Mouse (Mus musculus) forebrain, postnatal 0 days (tissue): Measurements from ENCODE around the gene Wdr66. TPM values are rescaled to one million over a fixed set of nuclear protein-coding genes. Genes with fewer than 3 reads are reported as not detected.

ENCODE experiments used
- ATAC-seq: fragments of 200-750 bp; cut with Nextera tagmentation; 2 replicates; pipeline ENCODE4 v1.8.0; 2017; ENCODE audit warnings: mild to moderate bottlenecking, moderate library complexity
- DNase-seq: peaks from one replicate; pipeline ENCODE4 v3.0.0-alpha.2; 2015
- H3K27ac ChIP-seq: fragments of 300-500 bp; sonication (generic); 2 replicates; pipeline ENCODE4 v1.5.1; 2014; ENCODE audit warnings: low read depth, mild to moderate bottlenecking, antibody characterized with exemption, low read length, moderate library complexity, mixed read lengths
- H3K27me3 ChIP-seq: fragments of 300-500 bp; sonication (generic); 2 replicates; pipeline ENCODE4 v1.6.1; 2014; ENCODE audit warnings: mild to moderate bottlenecking, low read length, mixed read lengths; ENCODE audit not compliant: insufficient read depth
- H3K36me3 ChIP-seq: fragments of 300-500 bp; sonication (generic); 2 replicates; pipeline ENCODE4 v1.6.1; 2014; ENCODE audit warnings: mild to moderate bottlenecking, moderate library complexity; ENCODE audit not compliant: insufficient read depth
- H3K4me1 ChIP-seq: fragments of 300-500 bp; sonication (generic); 2 replicates; pipeline ENCODE4 v1.6.1; 2014; ENCODE audit warnings: antibody characterized with exemption; ENCODE audit not compliant: insufficient read depth
- H3K4me2 ChIP-seq: fragments of 300-500 bp; sonication (generic); 2 replicates; pipeline ENCODE4 v1.6.1; 2014; ENCODE audit warnings: low read depth, mild to moderate bottlenecking, moderate library complexity
- H3K4me3 ChIP-seq: fragments of 300-500 bp; sonication (generic); 2 replicates; pipeline ENCODE4 v1.5.1; 2014; ENCODE audit warnings: low read depth, low read length, mixed read lengths
- H3K9ac ChIP-seq: fragments of 300-500 bp; sonication (generic); 2 replicates; pipeline ENCODE4 v1.6.1; 2014; ENCODE audit warnings: mild to moderate bottlenecking
- H3K9me3 ChIP-seq: fragments of 300-500 bp; sonication (generic); 2 replicates; pipeline ENCODE4 v1.6.1; 2016; ENCODE audit warnings: low read length
- CTCF ChIP-seq: sonication (generic); IDR thresholded peaks from 2 replicates; pipeline ENCODE4 v1.5.1; 2016; ENCODE audit warnings: antibody characterized with exemption, control low read depth, low read depth
- WGBS: fragments of 180-500 bp; shearing (Covaris S2); extraction: QIAGEN DNeasy Blood & Tissue Kit; methylation state at CpG from one replicate; pipeline ENCODE4 v1.1.7; 2014; 5-methylcytosine and 5-hydroxymethylcytosine counted together
- polyA plus RNA-seq: library from polyadenylated mRNA; unstranded; fragments of >200 nt; fragmentation: Nextera tagmentation; extraction: Ambion mirVana; gene quantifications from 2 replicates; pipeline ENCODE4 v1.2.1, GENCODE M21; 2015
- total RNA-seq: library from RNA; depleted of rRNA; stranded (reverse); fragments of >200 nt; gene quantifications from 2 replicates; pipeline ENCODE4 v1.2.3, GENCODE M21; 2014

Gene Wdr66
- total and polyA plus RNA-seq, 2 experiments from 2014 or later = 2.0 to 4.4 TPM

- no peaks in the 10 kb centered on the region for H3K27me3 ChIP-seq
- H3K9me3 ChIP-seq = no peaks in the 10 kb centered on the region
- H3K27ac ChIP-seq = no peak overlapping the region
- TF ChIP-seq CTCF = no peak
- no peak overlapping the region for H3K4me2 ChIP-seq
- H3K9ac ChIP-seq = no peak overlapping the region
- ATAC-seq (no peak), DNase-seq (no peak)
- WGBS = 85% methylated on average over 2 of the region's 2 CpGs
- peaks cover 20% of the 10 kb centered on the region for H3K4me1 ChIP-seq
- no peak overlapping the region for H3K4me3 ChIP-seq
- H3K36me3 ChIP-seq = 0 out of 2 replicates have a peak, but pooled peaks cover 4% of the 10 kb centered on the region
Observed at GRCm38 (mm10) chr5:123347985-123348384, 96.1 kb downstream of the Wdr66 start.

GRCm38 (mm10) chr5:123350386-123350785 is 98.5 kb downstream of the Wdr66 start:
- peak; percentile 25; the same call in 1 of the 2 replicates for TF ChIP-seq CTCF
- ATAC-seq (no peak), DNase-seq (no peak)
- Histone ChIP-seq H3K4me3 (no peak overlapping the region), H3K4me2 (no peak overlapping the region), H3K36me3 (peaks cover 9% of the 10 kb centered on the region), H3K4me1 (peaks cover 15% of the 10 kb centered on the region), H3K9me3 (no peaks in the 10 kb centered on the region), H3K9ac (no peak overlapping the region), H3K27ac (no peak overlapping the region), H3K27me3 (no peaks in the 10 kb centered on the region)
- WGBS = 63% methylated on average over 10 of the region's 10 CpGs

GRCm38 (mm10) chr5:123355918-123356317 is 104.0 kb downstream of the Wdr66 start:
- H3K36me3 ChIP-seq = peaks cover 54% of the 10 kb centered on the region
- no peak overlapping the region for H3K9ac ChIP-seq
- H3K9me3 ChIP-seq = no peaks in the 10 kb centered on the region
- no peak overlapping the region for H3K4me3 ChIP-seq
- ATAC-seq (no peak), DNase-seq (no peak)
- no peak for TF ChIP-seq CTCF
- no peaks in the 10 kb centered on the region for H3K4me1 ChIP-seq
- WGBS = 83% methylated on average over 11 of the region's 11 CpGs
- no peaks in the 10 kb centered on the region for H3K27me3 ChIP-seq
- H3K4me2 ChIP-seq = no peak overlapping the region
- H3K27ac ChIP-seq = no peak overlapping the region

GRCm38 (mm10) chr5:123357253-123357652 is 105.4 kb downstream of the Wdr66 start:
- Histone ChIP-seq H3K27ac (no peak overlapping the region), H3K9me3 (no peaks in the 10 kb centered on the region), H3K4me2 (no peak overlapping the region), H3K9ac (no peak overlapping the region), H3K4me3 (no peak overlapping the region), H3K4me1 (no peaks in the 10 kb centered on the region), H3K36me3 (peaks cover 67% of the 10 kb centered on the region), H3K27me3 (no peaks in the 10 kb centered on the region)
- ATAC-seq (no peak), DNase-seq (no peak)
- WGBS = 94% methylated on average over 4 of the region's 4 CpGs
- TF ChIP-seq CTCF = no peak

- Histone ChIP-seq H3K36me3 (peaks cover 89% of the 10 kb centered on the region), H3K4me3 (no peak overlapping the region), H3K4me2 (no peak overlapping the region), H3K9me3 (no peaks in the 10 kb centered on the region), H3K9ac (no peak overlapping the region), H3K4me1 (no peaks in the 10 kb centered on the region), H3K27ac (no peak overlapping the region), H3K27me3 (no peaks in the 10 kb centered on the region)
- no peak for ATAC-seq
- 90% methylated on average over 6 of the region's 6 CpGs for WGBS
- no peak for TF ChIP-seq CTCF
- DNase-seq = no peak
Observed at GRCm38 (mm10) chr5:123359431-123359830, 107.5 kb downstream of the Wdr66 start.

GRCm38 (mm10) chr5:123362911-123363310 is 111.0 kb downstream of the Wdr66 start:
- no peaks in the 10 kb centered on the region for H3K27me3 ChIP-seq
- H3K4me2 ChIP-seq = no peak overlapping the region
- H3K4me1 ChIP-seq = no peaks in the 10 kb centered on the region
- no peak for ATAC-seq
- no peak overlapping the region for H3K4me3 ChIP-seq
- H3K9me3 ChIP-seq = no peaks in the 10 kb centered on the region
- TF ChIP-seq CTCF = no peak
- no peak overlapping the region for H3K9ac ChIP-seq
- no peak for DNase-seq
- 87% methylated on average over 4 of the region's 4 CpGs for WGBS
- peaks cover 82% of the 10 kb centered on the region for H3K36me3 ChIP-seq
- H3K27ac ChIP-seq = no peak overlapping the region

GRCm38 (mm10) chr5:123364302-123364971 is 112.5 kb downstream of the Wdr66 start:
- Histone ChIP-seq H3K9me3 (no peaks in the 10 kb centered on the region), H3K9ac (no peak overlapping the region), H3K4me3 (no peak overlapping the region), H3K27ac (no peak overlapping the region), H3K4me2 (no peak overlapping the region), H3K27me3 (no peaks in the 10 kb centered on the region), H3K36me3 (peaks cover 67% of the 10 kb centered on the region), H3K4me1 (no peaks in the 10 kb centered on the region)
- 88% methylated on average over 11 of the region's 11 CpGs for WGBS
- DNase-seq (no peak), ATAC-seq (no peak)
- TF ChIP-seq CTCF = no peak
